Mouse (Mus musculus) olfactory bulb, adult 2 months (tissue): ENCODE measurements around the gene Surf2.

Source experiments
- CTCF ChIP-seq: fragments of 200-500 bp; IDR thresholded peaks from 2 replicates; pipeline ENCODE4 v1.5.1; 2012; ENCODE audit warnings: low read depth, mild to moderate bottlenecking, low read length, moderate library complexity; ENCODE audit not compliant: insufficient read depth
- POLR2A ChIP-seq: fragments of 200-500 bp; IDR thresholded peaks from 2 replicates; pipeline ENCODE4 v1.6.1; 2012; ENCODE audit warnings: mild to moderate bottlenecking, low read depth, low read length, moderate library complexity; ENCODE audit not compliant: insufficient read depth

DNA sequence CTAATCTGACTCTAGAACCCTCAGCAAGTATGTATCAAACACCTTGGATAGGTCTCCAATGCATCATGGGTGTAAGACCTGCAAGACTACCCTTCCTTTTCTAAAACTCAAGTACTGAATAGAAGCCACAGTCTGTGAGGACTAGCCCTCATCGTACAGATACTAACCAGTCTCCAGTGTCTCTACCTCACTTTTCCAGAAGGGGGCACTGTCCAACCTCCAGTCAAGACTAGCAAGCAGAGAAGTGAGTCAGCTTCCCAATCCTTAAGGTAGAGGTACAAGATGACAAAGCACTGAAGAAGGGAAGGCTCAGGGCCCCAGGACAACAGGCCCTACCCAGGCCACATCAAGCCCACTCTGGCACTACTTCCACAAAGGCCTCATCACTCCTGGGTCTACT is 14.2 kb downstream of the Surf2 start:
- TF ChIP-seq CTCF = no peak
- no peak for TF ChIP-seq POLR2A
